Mouse (Mus musculus) midbrain, embryonic 10.5 days (tissue): ENCODE data around the gene Meis2. TPM values are rescaled to one million over a fixed set of nuclear protein-coding genes. Genes with fewer than 3 reads are reported as not detected.

Experiments used
- DNase-seq: peaks from one replicate; pipeline ENCODE4 v3.0.0-alpha.2; 2017; ENCODE audit warnings: low spot score
- H3K27ac ChIP-seq: fragments of 300-500 bp; sonication (generic); replicated peaks from 2 replicates; pipeline ENCODE4 v1.5.1; 2016; ENCODE audit warnings: mild to moderate bottlenecking
- H3K27me3 ChIP-seq: fragments of 300-500 bp; sonication (generic); 2 replicates; pipeline ENCODE4 v1.6.1; 2016; ENCODE audit warnings: low read depth, mild to moderate bottlenecking; ENCODE audit not compliant: poor library complexity, severe bottlenecking
- H3K36me3 ChIP-seq: fragments of 300-500 bp; sonication (generic); 2 replicates; pipeline ENCODE4 v1.6.1; 2016; ENCODE audit warnings: mild to moderate bottlenecking, moderate library complexity
- H3K4me1 ChIP-seq: fragments of 300-500 bp; sonication (generic); 2 replicates; pipeline ENCODE4 v1.6.1; 2016
- H3K4me3 ChIP-seq: fragments of 300-500 bp; sonication (generic); 2 replicates; pipeline ENCODE4 v1.5.1; 2016; ENCODE audit warnings: mild to moderate bottlenecking, moderate library complexity
- H3K9me3 ChIP-seq: fragments of 300-500 bp; sonication (generic); replicated peaks from 2 replicates; pipeline ENCODE4 v1.6.1; 2016; ENCODE audit warnings: mild to moderate bottlenecking
- WGBS: fragments of 180-500 bp; shearing (Covaris S2); methylation state at CpG from one replicate; pipeline ENCODE4 v1.1.7; 2016; 5-methylcytosine and 5-hydroxymethylcytosine counted together
- polyA plus RNA-seq: library from polyadenylated mRNA; unstranded; fragments of >200 nt; fragmentation: Nextera tagmentation; extraction: Ambion mirVana; gene quantifications from 2 replicates; pipeline ENCODE4 v1.2.1, GENCODE M21; 2016

Meis2 gene
- polyA plus RNA-seq, 1 experiment from 2014 or later, result 34.4 TPM

DNA sequence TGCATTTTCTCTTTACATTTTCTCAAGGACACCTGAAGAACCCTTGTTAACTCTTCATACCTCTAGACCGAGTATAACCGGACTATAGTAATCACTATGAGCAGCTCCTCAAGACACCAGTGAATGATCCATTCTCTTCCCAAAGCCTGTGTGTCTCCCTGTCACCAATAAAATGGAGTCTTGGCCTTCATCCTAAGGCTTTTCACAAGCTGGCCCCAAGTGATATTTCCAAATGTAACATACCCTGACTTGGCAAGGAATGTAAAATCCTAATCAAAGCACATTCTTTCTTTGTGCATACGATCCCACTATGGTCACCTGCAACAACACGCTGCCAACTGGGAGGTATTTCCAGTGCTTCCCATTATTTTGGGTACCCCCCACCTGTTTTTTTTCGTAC, 125.8 kb downstream of the Meis2 start:
- WGBS, result 94% methylated on average over 5 of the region's 5 CpGs
- Histone ChIP-seq H3K27ac (no peak overlapping the region), H3K4me3 (no peak overlapping the region), H3K27me3 (no peaks in the 10 kb centered on the region), H3K36me3 (peaks cover 11% of the 10 kb centered on the region; the same call in 1 of the 2 replicates), H3K4me1 (no peaks in the 10 kb centered on the region), H3K9me3 (no peaks in the 10 kb centered on the region)
- no peak for DNase-seq

DNA sequence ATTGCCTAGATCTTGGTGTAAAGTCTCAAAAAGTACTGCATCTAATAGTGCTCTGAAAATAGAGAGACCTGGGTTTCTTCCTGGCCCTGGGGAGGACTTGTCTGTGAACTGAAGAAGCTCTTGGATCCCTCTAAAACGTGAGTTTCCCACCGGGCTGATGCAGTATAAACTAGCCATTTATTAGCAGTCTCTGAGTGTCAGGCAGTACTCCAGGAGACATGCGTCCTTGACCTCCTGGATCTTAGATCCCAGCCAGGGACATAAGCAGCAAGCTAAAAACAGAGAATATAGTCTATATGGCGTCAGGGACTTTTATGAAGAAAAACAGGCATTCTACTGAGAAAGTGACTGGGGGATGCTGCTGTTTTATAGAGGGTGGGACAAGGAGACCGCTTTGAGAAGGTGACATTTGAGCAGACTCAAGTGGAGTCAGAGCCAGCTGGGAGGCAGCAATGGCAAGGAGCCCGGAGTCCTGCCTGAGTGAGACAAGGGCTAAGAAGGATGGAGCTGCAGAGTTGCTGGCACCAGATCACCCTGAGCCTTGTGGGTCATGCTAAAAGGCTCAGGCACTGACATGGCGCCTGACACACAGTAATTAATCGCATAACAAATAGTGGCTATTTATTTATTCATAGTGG, 126.6 kb downstream of the Meis2 start:
- WGBS, result 92% methylated on average over 8 of the region's 8 CpGs
- H3K27me3 ChIP-seq, result no peaks in the 10 kb centered on the region
- H3K4me3 ChIP-seq, result no peak overlapping the region
- DNase-seq, result no peak
- no peak overlapping the region for H3K27ac ChIP-seq
- no peaks in the 10 kb centered on the region for H3K4me1 ChIP-seq
- no peaks in the 10 kb centered on the region for H3K9me3 ChIP-seq
- peaks cover 11% of the 10 kb centered on the region; the same call in 1 of the 2 replicates for H3K36me3 ChIP-seq

DNA sequence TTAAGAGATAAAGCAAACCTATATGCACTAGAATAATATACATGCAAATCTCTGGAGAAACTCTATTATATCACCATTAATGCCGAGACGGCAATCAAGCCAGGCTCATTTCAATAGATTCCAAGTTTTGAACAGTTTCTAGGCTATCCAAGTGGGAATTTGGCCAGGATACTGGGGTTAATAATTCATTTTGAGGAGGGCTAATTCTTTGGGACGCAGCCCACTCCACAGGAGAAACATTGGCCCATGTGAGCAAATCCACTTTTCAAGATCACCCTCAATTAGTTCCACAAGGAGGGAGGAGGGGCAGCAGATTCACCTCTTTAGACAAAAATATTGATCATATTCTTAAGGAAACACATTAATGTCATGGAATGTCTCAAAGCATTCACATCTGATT, 127.3 kb downstream of the Meis2 start:
- no peak for DNase-seq
- 95% methylated on average over 3 of the region's 3 CpGs for whole genome bisulfite sequencing
- H3K27me3 ChIP-seq, result no peaks in the 10 kb centered on the region
- no peak overlapping the region for H3K27ac ChIP-seq
- H3K36me3 ChIP-seq, result peaks cover 11% of the 10 kb centered on the region; the same call in 1 of the 2 replicates
- H3K9me3 ChIP-seq, result no peaks in the 10 kb centered on the region
- H3K4me3 ChIP-seq, result no peak overlapping the region
- no peaks in the 10 kb centered on the region for H3K4me1 ChIP-seq

DNA sequence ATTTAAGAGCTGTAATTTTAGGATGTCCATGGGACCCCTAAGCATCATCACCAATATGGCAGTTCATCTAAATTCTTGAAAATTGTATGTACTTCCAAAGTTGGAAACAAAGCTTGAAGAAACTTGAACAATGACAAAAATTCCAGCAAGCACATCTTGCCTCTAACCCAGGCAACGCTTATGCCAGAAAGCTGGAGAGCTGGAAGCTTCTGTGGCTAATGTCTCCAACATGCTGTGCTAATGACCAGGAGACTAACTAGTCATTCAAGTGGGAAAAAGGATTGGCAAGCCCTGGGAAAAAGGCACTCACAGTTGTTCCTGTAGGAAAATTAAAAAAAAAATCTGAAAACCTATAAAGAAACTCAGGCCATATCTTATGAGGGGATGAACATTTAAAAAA, 127.7 kb downstream of the Meis2 start:
- Histone ChIP-seq H3K36me3 (peaks cover 11% of the 10 kb centered on the region; the same call in 1 of the 2 replicates), H3K9me3 (no peaks in the 10 kb centered on the region), H3K27ac (no peak overlapping the region), H3K27me3 (no peaks in the 10 kb centered on the region), H3K4me3 (no peak overlapping the region), H3K4me1 (no peaks in the 10 kb centered on the region)
- WGBS, result 93% methylated on average over 1 of the region's 1 CpGs
- DNase-seq, result no peak

DNA sequence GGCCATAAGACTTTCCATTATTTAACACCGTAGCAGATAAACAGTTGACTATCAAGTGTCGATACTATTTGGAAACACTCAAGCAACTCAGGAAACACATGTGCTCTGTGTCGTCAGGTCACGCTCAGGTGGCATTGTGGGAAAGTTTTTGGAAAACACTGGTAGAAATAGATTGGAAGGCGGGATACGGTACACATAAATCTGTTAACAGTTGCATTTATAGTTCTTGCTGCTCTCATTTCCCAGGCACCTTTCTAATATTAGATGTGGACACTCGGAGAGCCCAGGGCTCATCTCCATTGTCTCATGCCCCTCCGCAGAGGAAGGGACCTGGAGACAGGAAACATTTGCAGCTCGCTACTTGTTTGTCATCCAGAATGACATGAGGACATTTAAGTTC, 128.9 kb downstream of the Meis2 start:
- WGBS, result 95% methylated on average over 9 of the region's 9 CpGs
- no peaks in the 10 kb centered on the region for H3K4me1 ChIP-seq
- peaks cover 9% of the 10 kb centered on the region; the same call in 1 of the 2 replicates for H3K36me3 ChIP-seq

DNA sequence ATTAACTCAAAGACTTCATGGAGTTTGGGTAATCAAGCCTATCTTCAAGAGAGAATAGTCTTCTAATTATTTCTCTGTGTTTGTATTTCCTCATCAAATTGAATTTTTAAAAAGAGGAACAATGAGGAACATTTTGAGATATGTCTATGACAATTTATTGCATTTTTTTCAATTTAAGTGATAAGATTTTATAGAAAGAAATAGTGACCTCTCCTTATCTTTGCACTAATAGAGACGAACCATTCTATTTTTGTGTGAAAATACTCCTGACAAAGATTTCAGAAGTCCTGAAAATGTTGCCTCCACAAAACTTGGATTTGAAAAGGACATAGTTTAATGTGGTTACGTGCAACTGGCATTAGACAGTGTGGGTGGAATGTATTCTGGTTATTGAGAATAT, 131.3 kb downstream of the Meis2 start:
- Histone ChIP-seq H3K27me3 (no peaks in the 10 kb centered on the region), H3K36me3 (no peaks in the 10 kb centered on the region), H3K27ac (no peak overlapping the region), H3K9me3 (no peaks in the 10 kb centered on the region), H3K4me3 (no peak overlapping the region), H3K4me1 (no peaks in the 10 kb centered on the region)
- no peak for DNase-seq
- 90% methylated on average over 2 of the region's 2 CpGs for WGBS

More for the DNA sequence above, 128.9 kb downstream of the Meis2 start:
- Histone ChIP-seq H3K4me3 (no peak overlapping the region), H3K9me3 (no peaks in the 10 kb centered on the region), H3K27me3 (no peaks in the 10 kb centered on the region), H3K27ac (no peak overlapping the region)
- DNase-seq, result no peak

DNA sequence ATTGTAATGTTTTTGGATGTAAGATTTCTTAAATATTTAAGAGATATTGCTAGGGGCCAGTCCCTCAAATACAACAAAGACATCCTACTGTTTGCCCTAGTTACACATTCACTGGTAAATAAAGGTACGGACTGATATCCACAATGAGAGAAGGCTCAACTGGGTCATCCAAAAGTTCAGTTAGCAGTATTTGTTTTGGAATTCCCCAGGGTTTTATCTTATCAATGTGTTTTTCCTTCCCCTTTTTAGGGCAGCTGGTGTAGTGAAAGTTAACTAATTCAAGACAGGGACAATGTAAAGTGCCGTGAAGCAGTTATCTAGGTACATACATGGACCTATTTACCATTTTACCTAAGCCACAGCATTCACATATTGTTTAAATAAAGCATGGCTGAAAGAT, 132.4 kb downstream of the Meis2 start:
- no peaks in the 10 kb centered on the region for H3K9me3 ChIP-seq
- WGBS, result 69% methylated on average over 2 of the region's 2 CpGs
- DNase-seq, result no peak
- H3K36me3 ChIP-seq, result no peaks in the 10 kb centered on the region
- H3K4me3 ChIP-seq, result no peak overlapping the region
- H3K27me3 ChIP-seq, result no peaks in the 10 kb centered on the region
- no peak overlapping the region for H3K27ac ChIP-seq
- no peaks in the 10 kb centered on the region for H3K4me1 ChIP-seq

DNA sequence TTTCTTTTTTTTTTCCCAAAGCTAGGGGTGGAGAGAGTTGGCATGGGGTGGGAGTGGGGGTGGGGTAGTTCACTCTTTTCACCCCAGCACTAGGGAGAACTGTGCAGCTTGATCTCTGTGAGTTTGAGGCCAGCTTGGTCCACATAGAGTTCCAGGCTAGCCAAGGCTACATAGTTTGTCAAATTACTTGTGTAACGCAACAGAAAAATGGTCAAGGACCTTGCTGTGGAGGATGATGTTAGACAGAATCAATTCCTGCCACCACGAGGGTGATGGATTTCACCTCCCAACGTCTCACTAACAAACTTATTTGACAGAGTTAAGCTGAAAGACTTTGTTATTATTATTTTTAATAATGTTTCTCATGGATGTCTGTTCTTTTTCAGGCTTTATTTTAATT, 139.9 kb downstream of the Meis2 start:
- WGBS, result 92% methylated on average over 3 of the region's 3 CpGs
- Histone ChIP-seq H3K9me3 (no peaks in the 10 kb centered on the region), H3K4me1 (no peaks in the 10 kb centered on the region), H3K27me3 (no peaks in the 10 kb centered on the region), H3K36me3 (no peaks in the 10 kb centered on the region), H3K27ac (no peak overlapping the region), H3K4me3 (no peak overlapping the region)
- DNase-seq, result no peak

DNA sequence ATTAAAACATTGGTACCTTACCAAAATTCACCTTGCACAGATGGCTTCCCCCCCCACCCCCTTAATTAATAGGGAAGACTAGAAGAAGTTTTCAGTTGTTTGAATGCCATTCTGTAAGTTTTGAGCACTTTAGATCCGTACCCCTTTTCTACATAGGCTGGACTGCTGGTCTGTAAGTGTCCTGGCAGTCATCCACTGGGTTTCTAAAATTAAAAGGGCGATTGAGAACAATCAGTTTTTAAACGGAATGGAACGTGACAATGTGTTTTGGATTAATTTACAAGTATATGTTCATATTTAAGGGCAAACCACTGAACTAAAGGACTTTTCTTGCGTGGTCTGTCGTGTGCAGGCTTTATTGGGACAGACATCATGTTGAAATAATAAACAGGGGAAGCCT, 141.2 kb downstream of the Meis2 start:
- no peak overlapping the region for H3K4me3 ChIP-seq
- peaks cover 4% of the 10 kb centered on the region; the same call in 1 of the 2 replicates for H3K36me3 ChIP-seq
- H3K27me3 ChIP-seq, result no peaks in the 10 kb centered on the region
- H3K4me1 ChIP-seq, result no peaks in the 10 kb centered on the region
- 90% methylated on average over 6 of the region's 6 CpGs for WGBS
- DNase-seq, result no peak
- H3K9me3 ChIP-seq, result no peaks in the 10 kb centered on the region
- H3K27ac ChIP-seq, result no peak overlapping the region

DNA sequence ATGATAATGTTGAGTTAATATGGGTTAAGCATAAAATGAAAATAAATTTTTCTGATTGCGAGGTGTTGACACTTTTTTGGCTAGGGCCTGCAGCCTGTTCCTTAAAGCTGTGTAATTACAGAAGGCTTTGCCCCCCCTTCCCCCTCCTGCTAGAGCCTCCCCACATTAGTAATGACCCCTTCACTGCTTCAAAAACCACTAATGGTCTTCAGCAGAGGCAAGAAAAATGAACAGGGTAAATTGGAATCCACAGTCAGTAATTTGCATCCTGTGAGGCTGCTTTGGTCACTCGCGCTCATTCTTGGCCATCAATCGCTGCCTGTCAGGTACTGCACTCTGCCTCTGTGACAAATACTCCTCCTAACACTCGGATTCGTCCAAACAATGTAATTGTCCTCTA, 142.4 kb downstream of the Meis2 start:
- Histone ChIP-seq H3K27ac (no peak overlapping the region), H3K4me3 (no peak overlapping the region), H3K27me3 (no peaks in the 10 kb centered on the region), H3K4me1 (no peaks in the 10 kb centered on the region), H3K9me3 (no peaks in the 10 kb centered on the region), H3K36me3 (peaks cover 16% of the 10 kb centered on the region)
- WGBS, result 73% methylated on average over 6 of the region's 6 CpGs
- no peak for DNase-seq

DNA sequence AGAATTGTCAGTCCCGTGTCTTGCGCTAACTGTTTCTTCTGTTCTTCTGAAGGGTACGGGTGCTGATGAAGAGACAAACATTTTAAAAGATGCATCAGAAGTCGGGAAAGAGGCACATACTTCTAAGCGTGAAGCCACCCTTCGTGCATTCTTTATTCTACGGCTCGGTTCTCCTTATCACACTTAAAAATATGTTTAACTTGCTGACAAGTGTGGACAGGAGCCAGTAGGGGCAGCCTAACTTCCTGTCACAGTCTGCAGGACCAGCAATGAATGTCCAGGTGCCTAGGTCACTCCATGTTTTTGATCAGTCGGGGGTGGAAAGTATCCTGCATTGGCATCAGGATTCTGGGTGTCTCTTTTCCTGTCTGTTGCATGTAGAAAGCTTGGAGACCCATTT, 144.0 kb downstream of the Meis2 start:
- WGBS, result 89% methylated on average over 9 of the region's 9 CpGs
- Histone ChIP-seq H3K4me1 (no peaks in the 10 kb centered on the region; the same call in 1 of the 2 replicates), H3K27ac (no peak overlapping the region), H3K4me3 (no peak overlapping the region), H3K9me3 (no peaks in the 10 kb centered on the region), H3K27me3 (no peaks in the 10 kb centered on the region), H3K36me3 (peaks cover 25% of the 10 kb centered on the region)
- DNase-seq, result no peak

DNA sequence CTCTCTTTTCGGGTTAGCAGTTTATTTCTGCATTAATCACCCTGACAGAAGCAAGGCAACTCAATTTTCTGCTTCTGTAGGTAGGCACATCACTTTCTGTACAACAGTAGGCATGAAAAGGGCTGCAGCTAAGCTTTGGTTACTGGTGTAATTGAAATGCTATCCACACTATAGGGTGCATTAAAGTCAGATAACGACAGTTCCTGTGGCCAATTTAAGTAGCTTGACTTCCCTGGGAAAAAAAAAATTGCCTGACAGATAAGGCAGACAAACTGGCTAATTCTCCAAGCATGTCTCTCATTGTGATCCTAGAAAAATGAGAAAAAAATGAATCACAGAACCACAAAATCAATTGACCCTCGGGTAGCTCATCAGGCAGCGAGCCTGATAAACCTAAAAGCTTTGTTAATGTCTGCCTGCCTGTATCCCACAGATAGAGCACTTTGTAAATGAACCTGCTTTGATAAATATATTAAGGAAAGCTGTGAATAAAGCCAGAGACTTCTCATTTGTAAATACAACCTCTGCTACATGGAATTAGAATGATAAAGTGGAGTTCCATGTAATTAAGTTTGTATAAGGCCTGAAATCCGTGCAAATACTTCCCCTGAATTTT, 145.2 kb downstream of the Meis2 start:
- Histone ChIP-seq H3K27me3 (no peaks in the 10 kb centered on the region), H3K36me3 (peaks cover 28% of the 10 kb centered on the region), H3K4me3 (no peak overlapping the region), H3K9me3 (no peaks in the 10 kb centered on the region), H3K27ac (no peak overlapping the region), H3K4me1 (peaks cover 12% of the 10 kb centered on the region)
- DNase-seq, result no peak
- 77% methylated on average over 5 of the region's 5 CpGs for WGBS

DNA sequence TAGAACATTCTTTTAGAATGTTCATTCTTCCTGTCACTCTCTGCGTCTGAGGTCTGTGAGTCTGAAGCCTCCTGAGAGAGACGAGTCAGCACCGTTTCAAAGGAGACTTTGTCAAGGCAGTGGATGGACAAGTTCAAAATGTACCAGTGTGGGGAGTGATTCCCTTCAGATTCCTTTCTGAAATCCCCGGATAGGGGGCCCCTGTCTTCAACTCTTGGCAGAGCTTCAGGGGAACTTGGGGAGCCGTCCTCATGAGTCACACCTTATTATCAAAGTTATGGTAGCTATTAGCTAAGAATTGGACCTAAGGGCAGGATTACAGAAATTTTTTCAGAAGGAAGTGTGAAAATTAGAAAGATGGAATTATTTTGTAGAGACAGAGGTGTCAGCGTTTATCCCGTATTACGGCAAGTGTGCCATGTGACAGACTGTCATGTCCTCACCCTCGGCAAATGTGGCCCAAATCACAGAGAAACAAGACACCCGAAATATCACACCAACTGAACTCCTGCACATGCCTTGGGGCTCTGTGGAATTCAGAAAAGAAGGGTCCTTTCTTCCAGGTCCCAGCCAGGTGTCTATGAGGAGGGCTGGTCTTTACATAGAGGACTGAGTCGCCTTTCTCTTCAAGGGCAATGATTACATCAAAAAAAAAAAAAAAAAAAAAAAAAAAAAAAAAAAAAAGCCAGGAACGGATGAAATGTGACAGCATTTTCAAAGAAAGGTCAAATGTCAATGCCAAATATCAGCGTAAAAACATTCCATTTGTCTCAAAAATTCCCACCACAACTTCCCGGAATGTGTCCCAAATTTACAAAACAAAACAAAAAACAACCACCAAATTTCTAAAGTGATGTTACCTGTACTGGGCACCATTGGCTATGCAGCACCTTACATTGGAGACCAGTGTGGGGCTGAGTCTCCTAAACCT, 146.2 kb downstream of the Meis2 start:
- H3K36me3 ChIP-seq, result peaks cover 28% of the 10 kb centered on the region
- DNase-seq, result no peak
- no peak overlapping the region for H3K4me3 ChIP-seq
- peaks cover 18% of the 10 kb centered on the region for H3K4me1 ChIP-seq
- H3K27me3 ChIP-seq, result no peaks in the 10 kb centered on the region
- 89% methylated on average over 14 of the region's 14 CpGs for WGBS
- H3K27ac ChIP-seq, result no peak overlapping the region
- no peaks in the 10 kb centered on the region for H3K9me3 ChIP-seq
